Mouse (Mus musculus) olfactory bulb, adult 2 months (tissue): ENCODE measurements around the gene Ndufaf2. TPM values are rescaled to one million over a fixed set of nuclear protein-coding genes. Genes with fewer than 3 reads are reported as not detected.

ENCODE experiments used
- H3K27ac ChIP-seq: fragments of 200-500 bp; 2 replicates; pipeline ENCODE4 v1.5.1; 2012; ENCODE audit warnings: low read depth, low read length; ENCODE audit not compliant: insufficient read depth
- H3K4me1 ChIP-seq: fragments of 200-500 bp; 2 replicates; pipeline ENCODE4 v1.6.1; 2012; ENCODE audit warnings: low read length; ENCODE audit not compliant: control insufficient read depth, insufficient read depth
- H3K4me3 ChIP-seq: fragments of 200-500 bp; 2 replicates; pipeline ENCODE4 v1.5.1; 2012; ENCODE audit warnings: mild to moderate bottlenecking, low read depth, low read length, moderate library complexity; ENCODE audit not compliant: insufficient read depth
- CTCF ChIP-seq: fragments of 200-500 bp; IDR thresholded peaks from 2 replicates; pipeline ENCODE4 v1.5.1; 2012; ENCODE audit warnings: low read depth, mild to moderate bottlenecking, low read length, moderate library complexity; ENCODE audit not compliant: insufficient read depth
- POLR2A ChIP-seq: fragments of 200-500 bp; IDR thresholded peaks from 2 replicates; pipeline ENCODE4 v1.6.1; 2012; ENCODE audit warnings: mild to moderate bottlenecking, low read depth, low read length, moderate library complexity; ENCODE audit not compliant: insufficient read depth
- WGBS: fragments of 180-500 bp; shearing (Covaris S2); methylation state at CpG from one replicate; pipeline ENCODE4 v1.1.7; 2018; 5-methylcytosine and 5-hydroxymethylcytosine counted together
- polyA plus RNA-seq: library from polyadenylated mRNA; stranded (reverse); fragments of >200 nt; gene quantifications from 2 replicates; pipeline ENCODE4 v1.2.4, GENCODE M21; 2012; ENCODE audit warnings: low replicate concordance; ENCODE audit not compliant: missing spikeins, insufficient read depth, insufficient read length

Gene Ndufaf2
- polyA plus RNA-seq, 1 experiment: not detected

GRCm38 (mm10) chr13:108113536-108113935, 44.9 kb downstream of the Ndufaf2 start:
- Histone ChIP-seq H3K4me3 (no peak overlapping the region), H3K27ac (no peak overlapping the region), H3K4me1 (no peaks in the 10 kb centered on the region)
- no peak for TF ChIP-seq POLR2A
- TF ChIP-seq CTCF: no peak
- WGBS: 81% methylated on average over 5 of the region's 5 CpGs

- Histone ChIP-seq H3K4me1 (no peaks in the 10 kb centered on the region), H3K4me3 (no peak overlapping the region), H3K27ac (no peak overlapping the region)
- WGBS: 85% methylated on average over 6 of the region's 6 CpGs
- no peak for TF ChIP-seq CTCF
These were observed 47.5 kb downstream of the Ndufaf2 start for GRCm38 (mm10) chr13:108110929-108111328.

- WGBS: 62% methylated on average over 2 of the region's 2 CpGs
These were observed 57.7 kb downstream of the Ndufaf2 start for GRCm38 (mm10) chr13:108100700-108101099.

DNA sequence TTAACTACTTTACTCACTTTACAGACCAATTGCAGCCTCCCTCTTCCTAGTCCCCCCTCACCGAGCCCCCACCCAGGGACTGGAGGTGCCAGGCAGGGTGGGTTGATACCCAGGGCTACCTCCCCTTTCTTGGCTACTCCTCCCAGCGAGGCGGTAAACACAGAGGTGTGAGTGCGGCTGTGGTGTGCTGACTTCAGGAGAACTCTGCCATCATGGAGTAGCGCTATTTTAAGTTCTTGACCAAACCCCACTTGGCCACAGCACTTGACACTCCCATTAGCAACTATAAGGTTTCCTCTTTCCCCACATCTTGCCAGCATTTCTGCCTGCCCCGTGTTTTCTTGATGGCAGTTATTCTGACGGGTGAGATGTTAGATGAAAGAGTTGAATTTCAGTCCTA, 62.0 kb downstream of the Ndufaf2 start:
- no peak overlapping the region for H3K4me3 ChIP-seq
- no peak overlapping the region for H3K27ac ChIP-seq
- no peak for TF ChIP-seq POLR2A
- no peak for TF ChIP-seq CTCF
- peaks cover 5% of the 10 kb centered on the region; the same call in 1 of the 2 replicates for H3K4me1 ChIP-seq
- 90% methylated on average over 7 of the region's 7 CpGs for WGBS

More at GRCm38 (mm10) chr13:108100700-108101099, 57.7 kb downstream of the Ndufaf2 start:
- TF ChIP-seq POLR2A: no peak
- no peak for TF ChIP-seq CTCF
- no peak overlapping the region for H3K4me3 ChIP-seq
- no peak overlapping the region for H3K27ac ChIP-seq
- peaks cover 3% of the 10 kb centered on the region; the same call in 1 of the 2 replicates for H3K4me1 ChIP-seq

DNA sequence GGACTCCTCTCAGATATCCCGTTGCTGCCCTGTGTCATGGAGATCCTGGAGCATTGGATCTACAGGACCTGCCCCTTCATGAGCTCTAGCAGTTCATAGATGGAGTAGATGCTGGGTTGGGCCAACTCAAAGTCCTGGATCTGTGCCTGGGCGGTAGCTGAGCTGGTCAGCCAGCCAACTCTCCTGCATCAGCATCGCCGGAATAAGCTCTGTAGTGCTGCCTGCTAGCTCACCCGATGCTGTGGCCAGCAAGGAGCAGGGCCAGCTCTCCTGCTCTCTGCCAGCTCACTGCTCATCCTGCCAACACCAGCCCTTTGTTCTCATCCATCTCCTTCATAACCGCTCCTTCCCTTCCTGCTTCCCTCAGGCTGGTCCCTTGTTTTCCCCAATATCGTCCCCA, 62.8 kb downstream of the Ndufaf2 start:
- WGBS: 62% methylated on average over 7 of the region's 7 CpGs
- H3K4me3 ChIP-seq: no peak overlapping the region
- H3K4me1 ChIP-seq: 0 out of 2 replicates have a peak, but pooled peaks cover 3% of the 10 kb centered on the region
- no peak overlapping the region for H3K27ac ChIP-seq
- TF ChIP-seq POLR2A: no peak
- no peak for TF ChIP-seq CTCF

- H3K27ac ChIP-seq: no peak overlapping the region
- TF ChIP-seq POLR2A: no peak
- TF ChIP-seq CTCF: no peak
- WGBS: 91% methylated on average over 5 of the region's 5 CpGs
- no peak overlapping the region for H3K4me3 ChIP-seq
- 0 out of 2 replicates have a peak, but pooled peaks cover 3% of the 10 kb centered on the region for H3K4me1 ChIP-seq
These were observed 63.7 kb downstream of the Ndufaf2 start for GRCm38 (mm10) chr13:108094681-108095080.

GRCm38 (mm10) chr13:108092290-108092689, 66.1 kb downstream of the Ndufaf2 start:
- 97% methylated on average over 7 of the region's 7 CpGs for WGBS
- TF ChIP-seq CTCF: no peak
- no peak for TF ChIP-seq POLR2A

GRCm38 (mm10) chr13:108086724-108087123, 71.7 kb downstream of the Ndufaf2 start:
- H3K4me3 ChIP-seq: no peak overlapping the region
- H3K4me1 ChIP-seq: no peaks in the 10 kb centered on the region
- H3K27ac ChIP-seq: no peak overlapping the region
- 91% methylated on average over 4 of the region's 4 CpGs for WGBS
- TF ChIP-seq CTCF (no peak), POLR2A (no peak)

More at GRCm38 (mm10) chr13:108092290-108092689, 66.1 kb downstream of the Ndufaf2 start:
- Histone ChIP-seq H3K4me3 (no peak overlapping the region), H3K4me1 (0 out of 2 replicates have a peak, but pooled peaks cover 3% of the 10 kb centered on the region), H3K27ac (no peak overlapping the region)

DNA sequence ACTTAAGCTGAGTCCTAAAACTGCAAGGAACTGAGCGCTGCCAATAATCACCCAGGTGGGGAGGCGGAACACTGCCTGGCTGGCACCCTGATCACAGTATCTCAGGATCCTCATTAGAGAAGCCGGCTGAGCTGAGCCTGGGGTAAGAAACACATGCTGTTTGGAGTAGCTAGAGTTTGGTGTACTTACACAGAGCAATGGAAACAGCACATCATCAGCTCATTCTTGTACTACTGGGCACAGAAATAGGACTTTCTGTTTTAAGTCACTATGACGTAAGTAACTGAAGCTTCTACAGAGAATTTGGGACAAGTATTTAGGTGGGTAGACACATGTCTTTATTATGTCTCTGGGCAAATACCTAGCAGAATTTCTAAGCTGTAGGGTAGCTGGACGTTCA, 72.4 kb downstream of the Ndufaf2 start:
- no peak overlapping the region for H3K4me3 ChIP-seq
- TF ChIP-seq CTCF (no peak), POLR2A (no peak)
- WGBS: 79% methylated on average over 5 of the region's 5 CpGs
- no peak overlapping the region for H3K27ac ChIP-seq
- H3K4me1 ChIP-seq: no peaks in the 10 kb centered on the region

GRCm38 (mm10) chr13:108084086-108084485, 74.3 kb downstream of the Ndufaf2 start:
- 93% methylated on average over 4 of the region's 4 CpGs for WGBS
- Histone ChIP-seq H3K4me1 (no peaks in the 10 kb centered on the region), H3K27ac (no peak overlapping the region), H3K4me3 (no peak overlapping the region)
- TF ChIP-seq POLR2A: no peak
- TF ChIP-seq CTCF: no peak

DNA sequence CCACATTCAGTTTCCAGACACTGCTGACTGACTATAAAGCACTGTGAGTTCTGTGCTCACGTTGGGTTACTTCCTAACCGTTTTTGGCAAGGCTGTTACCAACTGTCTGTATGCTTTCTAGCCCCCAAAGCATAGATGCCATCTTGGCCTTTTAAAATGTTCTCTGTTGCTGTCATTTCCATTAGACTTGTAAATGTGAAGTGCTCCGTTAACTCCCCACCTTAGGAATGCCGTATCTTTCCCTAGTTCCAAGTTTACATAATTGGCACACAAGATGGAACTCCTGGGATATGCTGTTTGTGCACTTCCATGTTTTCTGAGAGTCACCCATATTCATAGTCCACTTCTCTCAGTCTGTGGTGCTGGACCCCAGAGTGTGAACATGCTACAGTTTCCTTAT, 80.5 kb downstream of the Ndufaf2 start:
- WGBS: 90% methylated on average over 4 of the region's 4 CpGs
- TF ChIP-seq CTCF: no peak
- TF ChIP-seq POLR2A: no peak
- no peak overlapping the region for H3K4me3 ChIP-seq
- no peak overlapping the region for H3K27ac ChIP-seq
- H3K4me1 ChIP-seq: no peaks in the 10 kb centered on the region
